Mouse (Mus musculus) intestine, postnatal 0 days (tissue): ENCODE measurements around the gene Smcr8. TPM values are rescaled to one million over a fixed set of nuclear protein-coding genes. Genes with fewer than 3 reads are reported as not detected.

Source experiments
- ATAC-seq: fragments of 200-750 bp; cut with Nextera tagmentation; 2 replicates; pipeline ENCODE4 v1.8.0; 2017; ENCODE audit warnings: mild to moderate bottlenecking, moderate TSS enrichment, moderate library complexity
- H3K27ac ChIP-seq: fragments of 300-500 bp; sonication (generic); 2 replicates; pipeline ENCODE4 v1.5.1; 2014; ENCODE audit warnings: mild to moderate bottlenecking, low read depth, low read length, moderate library complexity
- H3K27me3 ChIP-seq: fragments of 300-500 bp; sonication (generic); replicated peaks from 2 replicates; pipeline ENCODE4 v1.6.1; 2014; ENCODE audit warnings: low read length, mixed read lengths; ENCODE audit not compliant: control insufficient read depth, insufficient read depth
- H3K36me3 ChIP-seq: fragments of 300-500 bp; sonication (generic); 2 replicates; pipeline ENCODE4 v1.6.1; 2014; ENCODE audit warnings: mild to moderate bottlenecking, moderate library complexity; ENCODE audit not compliant: control insufficient read depth, insufficient read depth
- H3K4me1 ChIP-seq: fragments of 300-500 bp; sonication (generic); replicated peaks from 2 replicates; pipeline ENCODE4 v1.6.1; 2014; ENCODE audit warnings: antibody characterized with exemption, low read length, mixed read lengths; ENCODE audit not compliant: control insufficient read depth, insufficient read depth
- H3K4me2 ChIP-seq: fragments of 300-500 bp; sonication (generic); replicated peaks from 2 replicates; pipeline ENCODE4 v1.6.1; 2014; ENCODE audit warnings: low read depth, mild to moderate bottlenecking, moderate library complexity
- H3K4me3 ChIP-seq: fragments of 300-500 bp; sonication (generic); 2 replicates; pipeline ENCODE4 v1.5.1; 2014; ENCODE audit warnings: low read depth, low read length
- H3K9ac ChIP-seq: fragments of 300-500 bp; sonication (generic); 2 replicates; pipeline ENCODE4 v1.6.1; 2014; ENCODE audit warnings: mild to moderate bottlenecking, low read depth, low read length
- H3K9me3 ChIP-seq: fragments of 300-500 bp; sonication (generic); 2 replicates; pipeline ENCODE4 v1.6.1; 2016; ENCODE audit warnings: mixed run types; ENCODE audit not compliant: control insufficient read depth
- CTCF ChIP-seq: sonication (generic); IDR thresholded peaks from 2 replicates; pipeline ENCODE4 v1.5.1; 2016; ENCODE audit warnings: low read depth, mild to moderate bottlenecking, control low read depth, antibody characterized with exemption, moderate library complexity
- WGBS: fragments of 180-500 bp; shearing (Covaris S2); extraction: QIAGEN DNeasy Blood & Tissue Kit; methylation state at CpG from one replicate; pipeline ENCODE4 v1.1.7; 2014; 5-methylcytosine and 5-hydroxymethylcytosine counted together
- polyA plus RNA-seq: library from polyadenylated mRNA; unstranded; fragments of >200 nt; fragmentation: Nextera tagmentation; extraction: Ambion mirVana; gene quantifications from 2 replicates; pipeline ENCODE4 v1.2.1, GENCODE M21; 2015

Gene Smcr8
- polyA plus RNA-seq, 1 experiment from 2014 or later = 4.0 TPM

GRCm38 (mm10) chr11:60776107-60776828, 1.1 kb upstream of the Smcr8 start:
- H3K27ac ChIP-seq = peak overlapping the region; percentile 90
- H3K4me2 ChIP-seq = peak overlapping the region; percentile 83
- H3K9ac ChIP-seq = peak overlapping the region; percentile 77
- no peaks in the 10 kb centered on the region for H3K27me3 ChIP-seq
- peak overlapping the region; percentile 63 for H3K4me3 ChIP-seq
- ATAC-seq = no peak
- no peak for TF ChIP-seq CTCF
- no peaks in the 10 kb centered on the region for H3K9me3 ChIP-seq
- H3K36me3 ChIP-seq = peaks cover 11% of the 10 kb centered on the region; the same call in 1 of the 2 replicates
- peaks cover 19% of the 10 kb centered on the region for H3K4me1 ChIP-seq
- 3% methylated on average over 17 of the region's 17 CpGs for WGBS

GRCm38 (mm10) chr11:60777801-60778370, 562 bp downstream of the Smcr8 start:
- Histone ChIP-seq H3K4me3 (peak overlapping the region; percentile 63), H3K27me3 (no peaks in the 10 kb centered on the region), H3K9ac (peak overlapping the region; percentile 77), H3K9me3 (no peaks in the 10 kb centered on the region), H3K36me3 (peaks cover 11% of the 10 kb centered on the region; the same call in 1 of the 2 replicates), H3K4me1 (peaks cover 19% of the 10 kb centered on the region), H3K27ac (peak overlapping the region; percentile 90), H3K4me2 (peak overlapping the region; percentile 83)
- WGBS = 23% methylated on average over 16 of the region's 16 CpGs
- no peak for ATAC-seq
- no peak for TF ChIP-seq CTCF

GRCm38 (mm10) chr11:60779673-60780189, 2.4 kb downstream of the Smcr8 start:
- WGBS = 71% methylated on average over 10 of the region's 10 CpGs
- no peak for TF ChIP-seq CTCF
- Histone ChIP-seq H3K9ac (peak overlapping the region; percentile 34; the same call in 1 of the 2 replicates), H3K4me3 (peak overlapping the region; percentile 63), H3K9me3 (no peaks in the 10 kb centered on the region), H3K27ac (no peak overlapping the region), H3K4me2 (peak overlapping the region; percentile 83), H3K27me3 (no peaks in the 10 kb centered on the region), H3K4me1 (peaks cover 19% of the 10 kb centered on the region), H3K36me3 (peaks cover 24% of the 10 kb centered on the region)
- no peak for ATAC-seq

- Histone ChIP-seq H3K4me2 (no peak overlapping the region), H3K36me3 (peaks cover 55% of the 10 kb centered on the region), H3K9ac (no peak overlapping the region), H3K4me3 (no peak overlapping the region), H3K9me3 (no peaks in the 10 kb centered on the region), H3K4me1 (peaks cover 15% of the 10 kb centered on the region; the same call in 1 of the 2 replicates), H3K27ac (no peak overlapping the region), H3K27me3 (no peaks in the 10 kb centered on the region)
- TF ChIP-seq CTCF = no peak
- WGBS = 84% methylated on average over 8 of the region's 8 CpGs
- no peak for ATAC-seq
Measured at GRCm38 (mm10) chr11:60784179-60784922, 7.0 kb downstream of the Smcr8 start.

GRCm38 (mm10) chr11:60787595-60787994, 10.3 kb downstream of the Smcr8 start:
- Histone ChIP-seq H3K9ac (no peak overlapping the region), H3K27me3 (no peaks in the 10 kb centered on the region), H3K36me3 (peaks cover 62% of the 10 kb centered on the region), H3K27ac (no peak overlapping the region), H3K4me1 (no peaks in the 10 kb centered on the region), H3K4me2 (no peak overlapping the region), H3K9me3 (no peaks in the 10 kb centered on the region), H3K4me3 (no peak overlapping the region)
- no peak for ATAC-seq
- no peak for TF ChIP-seq CTCF
- WGBS = 63% methylated on average over 1 of the region's 1 CpGs

GRCm38 (mm10) chr11:60790472-60790871, 13.1 kb downstream of the Smcr8 start:
- no peaks in the 10 kb centered on the region for H3K9me3 ChIP-seq
- no peak for ATAC-seq
- peaks cover 61% of the 10 kb centered on the region for H3K36me3 ChIP-seq
- no peak for TF ChIP-seq CTCF
- H3K27me3 ChIP-seq = no peaks in the 10 kb centered on the region
- H3K4me1 ChIP-seq = no peaks in the 10 kb centered on the region
- H3K27ac ChIP-seq = no peak overlapping the region
- 75% methylated on average over 2 of the region's 2 CpGs for WGBS
- no peak overlapping the region for H3K4me3 ChIP-seq
- H3K4me2 ChIP-seq = no peak overlapping the region
- no peak overlapping the region for H3K9ac ChIP-seq
